Mouse (Mus musculus) small intestine, adult 2 months (tissue): ENCODE data around the gene Hspb1.

Experiments used
- CTCF ChIP-seq: fragments of 200-500 bp; IDR thresholded peaks from 2 replicates; pipeline ENCODE4 v1.5.1; 2012; ENCODE audit warnings: low read depth, mild to moderate bottlenecking, control low read depth, inconsistent platforms, low read length, moderate library complexity, mixed read lengths; ENCODE audit not compliant: insufficient replicate concordance, insufficient read length; ENCODE audit errors: extremely low read depth
- POLR2A ChIP-seq: fragments of 200-500 bp; IDR thresholded peaks from 2 replicates; pipeline ENCODE4 v1.6.1; 2012; ENCODE audit warnings: low read depth, mild to moderate bottlenecking, control low read depth, inconsistent platforms, low read length, moderate library complexity

- TF ChIP-seq CTCF (no peak), POLR2A (no peak)
These were observed 8.1 kb upstream of the Hspb1 start for GRCm38 (mm10) chr5:135879449-135880158.
